Mouse (Mus musculus) cerebellum, adult 2 months (tissue): ENCODE measurements at regions not wholly inside any gene's neighbourhood (a gene's known extent, or its start where the extent isn't known, plus 50 kb on each side); places are given as distances from the start of the nearest gene placed in this dataset.

Experiments used
- CTCF ChIP-seq: fragments of 200-500 bp; IDR thresholded peaks from 2 replicates; pipeline ENCODE4 v1.5.1; 2011; ENCODE audit warnings: low read depth, mild to moderate bottlenecking, control low read depth, low read length, moderate library complexity, borderline replicate concordance; ENCODE audit not compliant: insufficient read depth
- POLR2A ChIP-seq: fragments of 200-500 bp; IDR thresholded peaks from 2 replicates; pipeline ENCODE4 v1.6.1; 2011; ENCODE audit warnings: low read length, control low read depth, borderline replicate concordance; ENCODE audit not compliant: insufficient read depth

- TF ChIP-seq CTCF (no peak), POLR2A (no peak)
Observed at GRCm38 (mm10) chr5:12877595-12878296, 247.5 kb upstream of the Sema3a start.
